Mouse (Mus musculus) stomach, embryonic 15.5 days (tissue): ENCODE data around the gene Shox2. TPM values are rescaled to one million over a fixed set of nuclear protein-coding genes. Genes with fewer than 3 reads are reported as not detected.

Source experiments
- ATAC-seq: fragments of 200-750 bp; cut with Nextera tagmentation; 2 replicates; pipeline ENCODE4 v1.8.0; 2017; ENCODE audit warnings: low read depth, moderate number of reproducible peaks, moderate TSS enrichment; ENCODE audit not compliant: insufficient read depth, low FRiP score
- H3K27ac ChIP-seq: fragments of 300-500 bp; sonication (generic); 2 replicates; pipeline ENCODE4 v1.5.1; 2015; ENCODE audit warnings: mild to moderate bottlenecking, inconsistent platforms
- H3K27me3 ChIP-seq: fragments of 300-500 bp; sonication (generic); replicated peaks from 2 replicates; pipeline ENCODE4 v1.6.1; 2015; ENCODE audit warnings: inconsistent platforms
- H3K36me3 ChIP-seq: fragments of 300-500 bp; sonication (generic); 2 replicates; pipeline ENCODE4 v1.6.1; 2015; ENCODE audit warnings: inconsistent platforms
- H3K4me1 ChIP-seq: fragments of 300-500 bp; sonication (generic); 2 replicates; pipeline ENCODE4 v1.6.1; 2015; ENCODE audit warnings: inconsistent platforms
- H3K4me2 ChIP-seq: fragments of 300-500 bp; sonication (generic); 2 replicates; pipeline ENCODE4 v1.6.1; 2015; ENCODE audit warnings: mild to moderate bottlenecking, inconsistent platforms
- H3K4me3 ChIP-seq: fragments of 300-500 bp; sonication (generic); replicated peaks from 2 replicates; pipeline ENCODE4 v1.5.1; 2015; ENCODE audit warnings: inconsistent platforms
- H3K9ac ChIP-seq: fragments of 300-500 bp; sonication (generic); 2 replicates; pipeline ENCODE4 v1.6.1; 2015; ENCODE audit warnings: inconsistent platforms
- H3K9me3 ChIP-seq: fragments of 300-500 bp; sonication (generic); 2 replicates; pipeline ENCODE4 v1.6.1; 2016; ENCODE audit warnings: inconsistent platforms
- WGBS: fragments of 180-500 bp; shearing (Covaris S2); methylation state at CpG from one replicate; pipeline ENCODE4 v1.1.7; 2015; 5-methylcytosine and 5-hydroxymethylcytosine counted together
- polyA plus RNA-seq: library from polyadenylated mRNA; unstranded; fragments of >200 nt; fragmentation: Nextera tagmentation; extraction: Ambion mirVana; gene quantifications from 2 replicates; pipeline ENCODE4 v1.2.1, GENCODE M21; 2015

Gene Shox2
- polyA plus RNA-seq, result 0.36 and 0.42 TPM in 2 replicates

- H3K36me3 ChIP-seq, result no peaks in the 10 kb centered on the region
- H3K9ac ChIP-seq, result no peak within 1 kb of the TSS
- WGBS, result under 1% methylated on average over 13 of the region's 15 CpGs
- peaks cover 63% of the 10 kb centered on the region for H3K27me3 ChIP-seq
- no peak for ATAC-seq
- H3K4me1 ChIP-seq, result peaks cover 21% of the 10 kb centered on the region
- peak within 1 kb of the TSS; percentile 45 for H3K4me3 ChIP-seq
- H3K4me2 ChIP-seq, result peak within 1 kb of the TSS; percentile 89
- no peak within 1 kb of the TSS for H3K27ac ChIP-seq
- H3K9me3 ChIP-seq, result no peaks in the 10 kb centered on the region
Observed at GRCm38 (mm10) chr3:66981706-66982105, at the start of gene Shox2. Gene Shox2 (minus strand): TSS chr3:66981771.

- H3K36me3 ChIP-seq, result 0 out of 2 replicates have a peak, but pooled peaks cover 3% of the 10 kb centered on the region
- 85% methylated on average over 1 of the region's 1 CpGs for WGBS
- H3K4me2 ChIP-seq, result no peak overlapping the region
- H3K4me1 ChIP-seq, result no peaks in the 10 kb centered on the region
- no peak for ATAC-seq
- no peaks in the 10 kb centered on the region for H3K27me3 ChIP-seq
- H3K4me3 ChIP-seq, result no peak overlapping the region
- H3K9me3 ChIP-seq, result no peaks in the 10 kb centered on the region
- H3K27ac ChIP-seq, result no peak overlapping the region
- no peak overlapping the region for H3K9ac ChIP-seq
Observed at GRCm38 (mm10) chr3:66996820-66997219, 15.2 kb upstream of the Shox2 start.

GRCm38 (mm10) chr3:66986287-66986560 is 4.7 kb upstream of the Shox2 start:
- ATAC-seq, result no peak
- Histone ChIP-seq H3K9me3 (no peaks in the 10 kb centered on the region), H3K27me3 (peaks cover 20% of the 10 kb centered on the region), H3K4me2 (peak overlapping the region; percentile 64), H3K36me3 (no peaks in the 10 kb centered on the region), H3K27ac (no peak overlapping the region), H3K9ac (peak overlapping the region; percentile 87), H3K4me1 (peaks cover 15% of the 10 kb centered on the region), H3K4me3 (peak overlapping the region; percentile 95)
- 0% methylated on average over 1 of the region's 1 CpGs for WGBS

- Histone ChIP-seq H3K4me3 (peak overlapping the region; percentile 95), H3K4me1 (peaks cover 20% of the 10 kb centered on the region), H3K27me3 (peaks cover 25% of the 10 kb centered on the region), H3K4me2 (peak overlapping the region; percentile 64), H3K36me3 (no peaks in the 10 kb centered on the region), H3K9me3 (no peaks in the 10 kb centered on the region), H3K27ac (peak overlapping the region; percentile 57), H3K9ac (peak overlapping the region; percentile 87)
- under 1% methylated on average over 57 of the region's 60 CpGs for WGBS
- peak; percentile 92 for ATAC-seq
Observed at GRCm38 (mm10) chr3:66985539-66986286, 4.1 kb upstream of the Shox2 start.

- WGBS, result 18% methylated on average over 3 of the region's 3 CpGs
- peaks cover 46% of the 10 kb centered on the region for H3K27me3 ChIP-seq
Observed at GRCm38 (mm10) chr3:66983481-66983880, 1.9 kb upstream of the Shox2 start.

GRCm38 (mm10) chr3:66982181-66982911 is 775 bp upstream of the Shox2 start:
- Histone ChIP-seq H3K4me2 (peak overlapping the region; percentile 10; the same call in 1 of the 2 replicates), H3K9ac (no peak overlapping the region), H3K9me3 (no peaks in the 10 kb centered on the region), H3K36me3 (no peaks in the 10 kb centered on the region), H3K27me3 (peaks cover 56% of the 10 kb centered on the region), H3K4me1 (peaks cover 21% of the 10 kb centered on the region), H3K4me3 (peak overlapping the region; percentile 45; the same call in 1 of the 2 replicates), H3K27ac (no peak overlapping the region)
- ATAC-seq, result no peak
- under 1% methylated on average over 29 of the region's 29 CpGs for WGBS

More at GRCm38 (mm10) chr3:66983481-66983880, 1.9 kb upstream of the Shox2 start:
- ATAC-seq, result no peak
- Histone ChIP-seq H3K36me3 (no peaks in the 10 kb centered on the region), H3K27ac (no peak overlapping the region), H3K4me3 (no peak overlapping the region), H3K4me1 (peaks cover 21% of the 10 kb centered on the region), H3K9me3 (no peaks in the 10 kb centered on the region), H3K4me2 (no peak overlapping the region), H3K9ac (no peak overlapping the region)

GRCm38 (mm10) chr3:66981101-66981661 is 390 bp downstream of the Shox2 start, which contains the start of gene Rsrc1:
Gene Rsrc1 (plus strand): TSS chr3:66981390.
- Histone ChIP-seq H3K9ac (no peak within 1 kb of the TSS), H3K9me3 (no peaks in the 10 kb centered on the region), H3K4me3 (peak within 1 kb of the TSS; percentile 45), H3K36me3 (no peaks in the 10 kb centered on the region), H3K27me3 (peaks cover 65% of the 10 kb centered on the region), H3K4me2 (peak within 1 kb of the TSS; percentile 89), H3K27ac (no peak within 1 kb of the TSS), H3K4me1 (peaks cover 18% of the 10 kb centered on the region)
- ATAC-seq, result peak; percentile 29
- WGBS, result under 1% methylated on average over 52 of the region's 62 CpGs

- no peak overlapping the region for H3K9ac ChIP-seq
- ATAC-seq, result no peak
- H3K4me3 ChIP-seq, result peak overlapping the region; percentile 45
- H3K4me1 ChIP-seq, result peaks cover 18% of the 10 kb centered on the region
- no peaks in the 10 kb centered on the region for H3K36me3 ChIP-seq
- peak overlapping the region; percentile 89 for H3K4me2 ChIP-seq
- H3K27me3 ChIP-seq, result peaks cover 67% of the 10 kb centered on the region
- no peak overlapping the region for H3K27ac ChIP-seq
- H3K9me3 ChIP-seq, result no peaks in the 10 kb centered on the region
- WGBS, result 2% methylated on average over 29 of the region's 29 CpGs
Observed at GRCm38 (mm10) chr3:66980111-66980975, 1.2 kb downstream of the Shox2 start.

GRCm38 (mm10) chr3:66979491-66979890 is 2.1 kb downstream of the Shox2 start:
- Histone ChIP-seq H3K9me3 (no peaks in the 10 kb centered on the region), H3K36me3 (no peaks in the 10 kb centered on the region), H3K4me2 (no peak overlapping the region), H3K27me3 (peaks cover 74% of the 10 kb centered on the region), H3K4me3 (no peak overlapping the region), H3K4me1 (peaks cover 18% of the 10 kb centered on the region), H3K9ac (no peak overlapping the region), H3K27ac (no peak overlapping the region)
- 4% methylated on average over 9 of the region's 9 CpGs for WGBS
- no peak for ATAC-seq

GRCm38 (mm10) chr3:66978457-66979381 is 2.9 kb downstream of the Shox2 start:
- peaks cover 19% of the 10 kb centered on the region for H3K4me1 ChIP-seq
- H3K4me2 ChIP-seq, result no peak overlapping the region
- no peaks in the 10 kb centered on the region for H3K36me3 ChIP-seq
- H3K9ac ChIP-seq, result no peak overlapping the region
- H3K27ac ChIP-seq, result no peak overlapping the region
- no peaks in the 10 kb centered on the region for H3K9me3 ChIP-seq
- WGBS, result 2% methylated on average over 45 of the region's 45 CpGs
- ATAC-seq, result no peak
- no peak overlapping the region for H3K4me3 ChIP-seq
- H3K27me3 ChIP-seq, result peaks cover 75% of the 10 kb centered on the region
